9 mouse cellular contexts compared by ENCODE assay signal in the genomic region with DNA sequence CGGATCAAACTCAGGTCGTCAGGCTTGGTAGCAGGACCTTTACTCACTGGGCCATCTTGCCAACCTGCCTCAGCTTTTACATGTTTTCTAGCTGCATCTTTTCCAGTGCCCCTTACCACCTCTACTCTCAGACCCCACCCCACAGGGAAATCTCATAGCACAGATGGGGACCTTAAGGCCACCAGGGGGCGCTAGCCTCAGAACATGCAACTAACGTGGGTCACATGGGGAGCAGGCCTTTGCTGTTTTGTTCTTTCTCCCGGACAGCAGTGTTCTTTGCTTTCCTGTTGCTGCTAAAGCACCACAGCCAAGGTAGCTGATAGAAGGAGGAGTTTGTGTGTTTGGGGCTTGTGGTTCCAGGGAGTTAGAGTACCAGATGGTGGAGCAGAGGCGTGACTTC. TPM values are rescaled to one million over a fixed set of nuclear protein-coding genes. Genes with fewer than 3 reads are reported as not detected.
DNase-seq lines count a peak whose midpoint lies in the region; ATAC-seq and TF ChIP-seq lines count a peak whose summit lies in the region.
"Had no signal": no experiment of that assay in that cellular context is flagged by ENCODE, and none has a peak within 500 bp of the region (broad histone marks: within the 10 kb centered on the region; RNA-seq: fewer than 3 reads in every experiment).

No protein-coding gene starts in this region.

- no peak overlapping the region for H3K9ac ChIP-seq in embryonic facial prominence, embryonic 14.5 days (ENCODE audit: low read depth, low read length)
- H3K9ac ChIP-seq in liver, embryonic 11.5 days (ENCODE audit: low read depth, low read length) = no peak overlapping the region
- H3K9ac ChIP-seq in hindbrain, embryonic 12.5 days = no peak overlapping the region
- H3K9ac ChIP-seq: heart, embryonic 13.5 days had no signal

- peak in 1 of 2 experiments; percentile 11 for DNase-seq in left cerebral cortex, adult 2 months (ENCODE audit: extremely low spot score in 1 of 2, low spot score in 2 of 2)
- no peak for DNase-seq in left cerebral cortex, postnatal 36 days (ENCODE audit: low spot score in 2 of 2)
- peak; percentile 87 for DNase-seq in ES-CJ7 (ENCODE audit: low read depth, low spot score)
- peak; percentile 68 for DNase-seq in adrenal gland, postnatal 25 days
- DNase-seq in embryonic facial prominence, embryonic 14.5 days (ENCODE audit: low spot score) = peak; percentile 37
- peak; percentile 44 for DNase-seq in liver, embryonic 11.5 days (ENCODE audit: low spot score)
- DNase-seq in retina, postnatal 7 days (ENCODE audit: low read depth, low spot score) = peak; percentile 28

- peak; percentile 56 for TF ChIP-seq CTCF in left cerebral cortex, adult 2 months (IDR thresholded peaks at IDR 0.05)

- H3K27me3 ChIP-seq in embryonic facial prominence, embryonic 14.5 days (replicated peaks; ENCODE audit: control insufficient read depth, insufficient read depth, low read length) = no peaks in the 10 kb centered on the region
- H3K27me3 ChIP-seq in liver, embryonic 11.5 days (replicated peaks; ENCODE audit: control insufficient read depth, insufficient read depth, low read length) = no peaks in the 10 kb centered on the region
- no peaks in the 10 kb centered on the region for H3K27me3 ChIP-seq in hindbrain, embryonic 12.5 days
- H3K27me3 ChIP-seq: heart, embryonic 13.5 days had no signal

- no peaks in the 10 kb centered on the region for H3K9me3 ChIP-seq in embryonic facial prominence, embryonic 14.5 days (ENCODE audit: control insufficient read depth, low read length)
- no peaks in the 10 kb centered on the region for H3K9me3 ChIP-seq in liver, embryonic 11.5 days (ENCODE audit: control insufficient read depth, low read length)
- H3K9me3 ChIP-seq in hindbrain, embryonic 12.5 days (replicated peaks) = no peaks in the 10 kb centered on the region
- H3K9me3 ChIP-seq: heart, embryonic 13.5 days had no signal

- 52% methylated on average over 6 of the region's 6 CpGs for WGBS in embryonic facial prominence, embryonic 14.5 days
- WGBS in liver, embryonic 11.5 days = 55% methylated on average over 6 of the region's 6 CpGs
- 40% methylated on average over 6 of the region's 6 CpGs for WGBS in hindbrain, embryonic 12.5 days

- no peaks in the 10 kb centered on the region for H3K36me3 ChIP-seq in embryonic facial prominence, embryonic 14.5 days (ENCODE audit: control insufficient read depth, insufficient read depth, low read length)
- H3K36me3 ChIP-seq in liver, embryonic 11.5 days (ENCODE audit: control insufficient read depth, insufficient read depth, low read length) = peaks cover 4% of the 10 kb centered on the region
- no peaks in the 10 kb centered on the region for H3K36me3 ChIP-seq in hindbrain, embryonic 12.5 days

- no peak overlapping the region for H3K27ac ChIP-seq in left cerebral cortex, adult 2 months
- H3K27ac ChIP-seq in embryonic facial prominence, embryonic 14.5 days (replicated peaks; ENCODE audit: low read depth, low read length) = no peak overlapping the region
- H3K27ac ChIP-seq in liver, embryonic 11.5 days (ENCODE audit: low read depth, low read length) = no peak overlapping the region
- H3K27ac ChIP-seq in hindbrain, embryonic 12.5 days = no peak overlapping the region
- H3K27ac ChIP-seq: heart, embryonic 13.5 days had no signal

- H3K4me1 ChIP-seq in embryonic facial prominence, embryonic 14.5 days (ENCODE audit: control insufficient read depth, insufficient read depth, low read length) = no peaks in the 10 kb centered on the region
- H3K4me1 ChIP-seq in liver, embryonic 11.5 days (replicated peaks; ENCODE audit: control insufficient read depth, insufficient read depth, low read length) = no peaks in the 10 kb centered on the region
- H3K4me1 ChIP-seq in hindbrain, embryonic 12.5 days = no peaks in the 10 kb centered on the region
- H3K4me1 ChIP-seq: heart, embryonic 13.5 days had no signal

- H3K4me3 ChIP-seq in left cerebral cortex, adult 2 months = no peak overlapping the region
- H3K4me3 ChIP-seq in embryonic facial prominence, embryonic 14.5 days (ENCODE audit: low read depth, low read length) = no peak overlapping the region
- H3K4me3 ChIP-seq in liver, embryonic 11.5 days (ENCODE audit: low read depth, low read length) = no peak overlapping the region
- no peak overlapping the region for H3K4me3 ChIP-seq in hindbrain, embryonic 12.5 days
- H3K4me3 ChIP-seq: heart, embryonic 13.5 days had no signal

- ATAC-seq in embryonic facial prominence, embryonic 14.5 days (ENCODE audit: low read depth) = no peak
- no peak for ATAC-seq in liver, embryonic 11.5 days (replicated peaks; ENCODE audit: low FRiP score)
- no peak for ATAC-seq in hindbrain, embryonic 12.5 days (ENCODE audit: low FRiP score)

- intact Hi-C loops in left cerebral cortex, adult 2 months (cut with DNase I) = no loop called here
- intact Hi-C loops in left cerebral cortex, postnatal 36 days (cut with DNase I) = no loop called here

- H3K4me2 ChIP-seq in embryonic facial prominence, embryonic 14.5 days (ENCODE audit: low read depth, low read length) = no peak overlapping the region
- H3K4me2 ChIP-seq in liver, embryonic 11.5 days = no peak overlapping the region
- H3K4me2 ChIP-seq in hindbrain, embryonic 12.5 days (replicated peaks) = no peak overlapping the region
- H3K4me2 ChIP-seq: heart, embryonic 13.5 days had no signal

RNA-seq across cellular contexts. Expression of gene Parp4, which starts 23.3 kb away (rescaled TPM):
- 1 to 10 TPM; 4.6 to 5.8 TPM for total RNA-seq in left cerebral cortex, adult 2 months (2021)
- 1 to 10 TPM; 3.7 to 4.3 TPM for total RNA-seq in left cerebral cortex, postnatal 36 days (2021)
- total RNA-seq in adrenal gland, postnatal 25 days (2021) = 31.9 and 39.1 TPM in 2 replicates
- 3.4 and 5.1 TPM in 2 replicates for polyA plus RNA-seq in embryonic facial prominence, embryonic 14.5 days (2014; fragmentation: Nextera tagmentation; extraction: Ambion mirVana)
- polyA plus RNA-seq in liver, embryonic 11.5 days (2014; fragmentation: Nextera tagmentation; extraction: Ambion mirVana) = 2.5 and 3.0 TPM in 2 replicates
- polyA plus RNA-seq in hindbrain, embryonic 12.5 days (2016; fragmentation: Nextera tagmentation; extraction: Ambion mirVana) = 1.7 and 2.2 TPM in 2 replicates

RNA-seq across cellular contexts. Expression of gene Cenpj, which starts 23.5 kb away (rescaled TPM):
- 1 to 10 TPM; 2.3 to 3.5 TPM for total RNA-seq in left cerebral cortex, adult 2 months (2021)
- 1 to 10 TPM; 2.0 to 4.0 TPM for total RNA-seq in left cerebral cortex, postnatal 36 days (2021)
- 13.5 and 13.7 TPM in 2 replicates for total RNA-seq in adrenal gland, postnatal 25 days (2021)
- 9.5 and 12.2 TPM in 2 replicates for polyA plus RNA-seq in embryonic facial prominence, embryonic 14.5 days (2014; fragmentation: Nextera tagmentation; extraction: Ambion mirVana)
- polyA plus RNA-seq in liver, embryonic 11.5 days (2014; fragmentation: Nextera tagmentation; extraction: Ambion mirVana) = 9.8 and 11.1 TPM in 2 replicates
- 16.5 and 16.8 TPM in 2 replicates for polyA plus RNA-seq in hindbrain, embryonic 12.5 days (2016; fragmentation: Nextera tagmentation; extraction: Ambion mirVana)

Comparison
In these comparisons a context has a peak if more than half of its experiments do, and no peak if none do; other contexts are left out.
1. DNase-seq: peak in ES-CJ7 (single experiment), adrenal gland, postnatal 25 days (single experiment), embryonic facial prominence, embryonic 14.5 days (single experiment), liver, embryonic 11.5 days (single experiment) and retina, postnatal 7 days (single experiment); none in left cerebral cortex, postnatal 36 days (0 of 2).